Mouse (Mus musculus): ENCODE results near the gene Hoxb5.

GRCm38 (mm10) chr11:96348141-96348928, 45.2 kb downstream of the Hoxb5 start:
- no peak for TF ChIP-seq POLR2A (IDR thresholded peaks at IDR 0.05; ENCODE audit: control insufficient read depth, extremely low read depth, insufficient read depth, low read length, poor library complexity)
- no peak for TF ChIP-seq CTCF (IDR thresholded peaks at IDR 0.05; ENCODE audit: borderline replicate concordance, control insufficient read depth, extremely low read depth, insufficient read depth, low read length, poor library complexity)
